Comparison of ENCODE assay signal across 16 mouse cellular contexts in genomic region chr16:38961865-38962264, GRCm38 (mm10).
"Had no signal": no experiment of that assay in that cellular context is flagged by ENCODE, and none has a peak within 500 bp of the region (broad histone marks: within the 10 kb centered on the region; RNA-seq: fewer than 3 reads in every experiment).

No protein-coding gene starts in this region.

- DNase-seq: lung, adult 18-20 months; lung, embryonic 14.5 days; lung, postnatal 10 days; lung, postnatal 4 days; midbrain, embryonic 14.5 days; thymus, adult 2 months; thymus, postnatal 25 days; thymus, postnatal 4 days had no signal

- H3K4me3 ChIP-seq: midbrain, embryonic 10.5 days; midbrain, embryonic 12.5 days; myocyte; neural tube, embryonic 13.5 days; neural tube, embryonic 15.5 days; stomach, embryonic 15.5 days had no signal

- H3K4me1 ChIP-seq: midbrain, embryonic 10.5 days; midbrain, embryonic 12.5 days; stomach, embryonic 15.5 days had no signal

- ATAC-seq: midbrain, embryonic 16.5 days had no signal

- H3K27ac ChIP-seq: midbrain, embryonic 10.5 days; midbrain, embryonic 12.5 days; neural tube, embryonic 13.5 days; neural tube, embryonic 15.5 days; stomach, embryonic 15.5 days; stomach, postnatal 0 days had no signal
